Mouse (Mus musculus): ENCODE measurements around the gene Srgap3.

The Srgap3 gene

DNA sequence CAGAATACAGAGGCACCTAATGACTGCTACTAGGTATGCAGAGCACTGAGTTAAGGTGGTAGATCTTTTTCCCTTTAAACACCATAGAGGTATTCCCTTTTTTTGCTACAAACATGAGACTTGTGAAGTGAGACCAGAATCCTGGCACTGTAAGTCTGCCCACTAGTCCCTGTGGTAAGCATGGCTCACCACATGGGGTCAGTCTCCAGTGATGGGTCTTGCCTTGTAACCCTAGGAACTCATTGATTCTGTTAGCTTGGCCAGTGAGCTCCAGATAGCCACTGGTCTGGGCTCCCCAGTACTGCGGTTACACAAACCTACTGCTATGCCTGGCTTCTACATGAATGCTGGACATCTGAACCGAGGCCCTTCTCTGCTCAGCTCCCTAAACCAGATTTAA lies 204.8 kb downstream of the Srgap3 start:
- ChIA-PET POLR2A (interaction anchor here in 1 of 4 experiments (1.8 kb wide), 1 partner anchor 15 kb away, joined by 5 read pairs; no protein-coding TSS in a partner anchor), CTCF (interaction anchor here in 1 of 4 experiments (2.9 kb wide), 1 partner anchor 9 kb away, joined by 11 read pairs; no protein-coding TSS in a partner anchor)

DNA sequence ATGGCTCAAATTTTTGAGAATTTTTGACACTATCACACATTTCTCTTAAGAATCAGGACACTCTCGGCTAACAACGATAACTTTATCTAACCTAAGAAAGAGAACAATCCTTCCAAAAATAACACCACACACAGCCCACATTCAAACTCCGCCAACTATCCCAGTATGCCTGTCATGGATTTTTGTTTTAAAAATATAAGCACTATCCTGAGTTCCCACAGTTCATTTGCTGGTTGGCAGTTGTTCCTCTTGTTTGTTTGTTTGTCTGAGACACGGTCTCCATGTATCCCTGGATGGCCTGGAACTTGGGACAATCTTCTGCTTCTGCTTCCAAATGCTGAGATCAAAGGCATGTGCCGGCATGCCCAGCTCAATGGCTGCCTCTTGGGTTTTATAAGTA lies 205.3 kb downstream of the Srgap3 start:
- ChIA-PET CTCF (no interaction called here), POLR2A (no interaction called here)

DNA sequence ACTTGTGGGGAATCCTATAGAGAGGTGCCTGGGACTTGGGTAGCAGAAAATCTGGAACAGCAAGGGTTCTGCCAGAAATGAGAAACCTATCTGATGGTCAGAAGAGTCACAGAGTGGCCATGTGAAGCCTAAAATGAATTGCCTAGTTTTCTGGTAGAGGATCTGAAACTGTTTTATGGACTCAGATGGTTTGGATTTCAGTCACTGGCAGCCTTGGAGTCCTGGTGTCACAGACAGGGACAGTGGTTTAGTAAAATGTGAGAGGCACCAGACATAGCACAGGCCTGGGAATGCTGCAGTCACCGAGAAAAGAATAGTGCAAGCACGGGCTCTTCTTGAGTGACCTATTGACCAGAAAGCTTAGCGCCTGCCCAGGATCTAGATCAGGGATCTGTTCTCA lies 207.4 kb downstream of the Srgap3 start:
- CTCF ChIA-PET: interaction anchor here in 1 of 4 experiments (0.6 kb wide), 1 partner anchor 11 kb away, joined by 6 read pairs; no protein-coding TSS in a partner anchor
- POLR2A ChIA-PET: interaction anchor here in 1 of 4 experiments (0.6 to 1.4 kb wide), 2 partner anchors 17 to 594 kb away, joined by 3 to 4 read pairs; no protein-coding TSS in a partner anchor

DNA sequence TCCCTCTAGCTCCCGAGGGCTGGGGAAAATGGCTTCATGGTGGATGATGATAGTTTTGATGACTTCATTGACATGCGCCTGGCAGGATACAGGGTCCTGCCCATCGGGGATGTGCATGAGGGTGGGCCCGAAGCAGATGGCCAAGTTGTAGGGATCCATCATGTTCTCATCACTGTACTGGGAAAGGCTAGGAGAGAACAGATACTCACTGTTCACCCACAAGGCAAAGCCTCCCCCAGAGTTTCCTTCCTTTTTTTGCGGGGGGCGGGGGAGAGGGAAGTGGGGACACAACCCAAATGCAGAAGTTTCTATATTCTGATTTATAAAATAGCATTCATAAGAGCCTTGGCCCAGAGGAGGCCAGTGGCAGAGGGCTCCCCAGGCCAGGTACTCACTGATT lies 208.1 kb downstream of the Srgap3 start:
- ChIA-PET CTCF (no interaction called here), POLR2A (interaction anchor here in 1 of 4 experiments (1.4 kb wide), 1 partner anchor 18 kb away, joined by 3 read pairs; no protein-coding TSS in a partner anchor)

DNA sequence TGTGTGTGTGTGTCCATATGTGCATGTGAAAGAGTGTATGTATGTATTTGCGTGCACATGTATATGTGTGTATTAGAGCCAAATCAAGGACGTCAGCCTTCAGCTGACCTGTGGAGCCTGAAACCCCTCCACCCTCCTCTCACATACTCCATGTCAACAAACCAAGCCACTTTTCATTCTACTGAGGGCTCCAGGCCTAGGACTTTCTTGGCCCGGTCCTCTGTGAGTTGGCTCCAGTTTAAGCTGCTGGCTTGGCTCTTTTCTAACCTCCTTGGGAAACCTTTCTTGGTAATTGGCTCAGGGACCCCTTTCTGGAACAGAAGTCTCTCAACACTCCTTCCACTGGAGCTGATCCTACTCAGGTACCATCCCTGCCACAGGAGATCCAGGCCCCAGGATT lies 210.6 kb downstream of the Srgap3 start:
- ChIA-PET POLR2A (no interaction called here), CTCF (no interaction called here)

DNA sequence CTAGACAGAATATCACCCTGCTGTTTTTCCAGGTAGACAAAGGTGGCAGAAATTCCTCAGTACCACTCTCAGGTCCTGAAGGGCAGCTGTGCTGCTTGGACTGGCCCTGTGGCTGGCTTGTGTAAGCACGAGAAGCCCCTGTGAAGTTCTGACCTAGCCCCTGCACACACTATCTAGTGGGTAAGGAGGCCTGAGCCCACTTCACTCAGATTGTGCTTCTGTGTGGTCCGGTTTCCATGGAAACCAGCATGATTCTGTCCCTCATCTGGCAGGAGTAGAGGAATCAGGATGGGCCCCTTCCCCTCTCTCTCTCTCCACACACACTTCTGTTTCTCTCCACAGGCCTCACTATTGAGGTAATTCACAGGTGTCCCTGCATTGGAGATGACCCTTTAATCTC lies 212.0 kb downstream of the Srgap3 start:
- POLR2A ChIA-PET: no interaction called here

DNA sequence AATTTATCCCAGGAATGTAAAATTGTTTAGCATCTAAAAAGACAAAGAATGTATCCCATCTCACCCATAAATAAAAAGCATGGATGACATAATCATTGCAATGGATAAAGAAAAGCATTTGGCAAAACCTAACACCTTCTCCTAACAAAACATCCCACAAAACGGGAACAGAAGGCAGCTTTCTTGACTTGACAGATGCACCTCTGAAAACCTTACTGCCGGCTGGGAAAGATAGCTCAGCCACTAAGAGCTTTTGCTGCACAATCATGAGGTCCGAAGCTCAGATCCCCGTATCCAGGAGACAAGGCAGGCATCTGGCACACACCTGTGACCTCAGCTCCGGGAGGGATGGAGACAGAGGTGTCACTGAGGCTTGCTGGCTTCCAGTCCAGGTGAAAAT lies 213.1 kb downstream of the Srgap3 start:
- CTCF ChIA-PET: interaction anchor here in 1 of 4 experiments (2.2 kb wide), 1 partner anchor 9 kb away, joined by 11 read pairs; no protein-coding TSS in a partner anchor
- POLR2A ChIA-PET: no interaction called here

More for the DNA sequence above, 212.0 kb downstream of the Srgap3 start:
- CTCF ChIA-PET: no interaction called here

DNA sequence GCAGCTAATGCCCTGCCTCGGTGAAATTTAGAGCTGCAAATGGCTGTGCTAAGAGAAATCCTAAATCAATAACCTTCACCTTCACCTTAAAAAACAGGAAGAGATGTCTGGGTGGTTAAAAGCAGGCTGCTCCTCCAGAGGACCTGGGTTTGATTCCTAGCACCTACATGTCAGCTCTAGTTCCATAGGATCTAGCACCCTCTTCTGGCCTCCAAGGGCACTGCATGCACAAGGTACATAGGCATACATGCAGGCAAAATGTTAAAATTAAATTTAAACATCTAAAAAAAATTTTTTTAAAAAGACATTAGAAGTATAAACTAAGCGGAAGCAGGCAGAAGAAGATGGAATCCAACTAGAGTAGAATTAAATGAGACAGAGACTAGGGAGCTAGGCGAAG lies 214.6 kb downstream of the Srgap3 start:
- ChIA-PET POLR2A (interaction anchor here in 1 of 4 experiments (1.1 kb wide), 1 partner anchor 10 kb away, joined by 3 read pairs; no protein-coding TSS in a partner anchor), CTCF (interaction anchor here (0.6 to 2.2 kb wide), 17 partner anchors 9 to 291 kb away, joined by 3 to 23 read pairs (median 4); partner anchors contain the start of gene Rad18 (in 1 of the 4))

DNA sequence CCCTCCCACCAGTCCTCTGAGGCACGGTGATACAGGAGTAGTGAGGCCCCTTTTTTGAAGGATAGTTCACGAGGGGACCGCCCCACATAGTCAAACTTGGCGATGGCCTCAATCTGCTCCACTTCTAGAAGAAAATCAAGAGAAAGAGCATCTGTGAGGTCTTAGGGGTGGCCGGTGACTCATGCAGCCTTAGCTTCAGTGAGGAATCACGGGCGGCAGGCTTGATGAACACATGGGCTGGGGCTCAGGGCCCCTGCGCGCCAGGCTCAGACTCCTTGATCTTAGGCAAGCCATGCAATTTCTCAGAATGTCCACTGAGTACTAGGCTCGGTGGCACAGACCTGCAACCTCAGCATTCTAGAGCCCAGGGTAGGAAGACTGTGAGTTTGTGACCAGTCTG lies 215.7 kb downstream of the Srgap3 start:
- CTCF ChIA-PET: interaction anchor here in 2 of 4 experiments (0.7 to 1.6 kb wide), 2 partner anchors 31 to 92 kb away, joined by 3 to 4 read pairs; no protein-coding TSS in a partner anchor
- POLR2A ChIA-PET: interaction anchor here in 1 of 4 experiments (1.1 kb wide), 1 partner anchor 9 kb away, joined by 3 read pairs; no protein-coding TSS in a partner anchor

DNA sequence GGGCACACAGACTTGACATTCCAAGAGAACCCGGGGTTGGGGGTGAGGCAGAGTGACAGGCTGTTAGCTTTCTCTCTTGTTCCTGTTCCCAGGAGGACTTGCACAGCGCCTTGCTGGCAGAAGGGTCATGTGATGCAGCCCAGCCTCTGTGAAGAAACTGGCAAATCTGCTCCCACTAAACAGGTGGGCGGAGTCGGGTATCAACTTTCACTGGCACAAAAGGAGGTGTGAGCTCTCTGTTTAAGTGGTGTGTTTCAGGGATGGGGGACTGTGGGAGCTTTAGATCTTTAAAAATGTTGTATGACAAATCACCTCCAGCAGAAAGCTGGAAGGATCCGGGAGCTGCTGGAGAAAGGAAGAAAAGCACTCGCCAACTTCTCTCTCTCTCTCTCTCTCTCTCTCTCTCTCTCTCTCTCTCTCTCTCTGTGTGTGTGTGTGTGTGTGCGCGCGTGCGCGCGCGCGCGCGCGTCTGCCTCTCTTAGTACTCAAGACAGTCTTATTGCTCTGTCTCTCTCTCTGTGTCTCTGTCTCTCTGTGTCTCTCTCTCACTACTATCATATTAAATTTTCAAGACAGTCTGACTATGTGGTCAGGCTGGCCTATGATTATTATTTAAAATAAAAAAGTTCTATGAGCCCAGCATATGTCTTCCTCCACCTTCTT lies 218.2 kb downstream of the Srgap3 start:
- POLR2A ChIA-PET: interaction anchor here (0.5 to 2.4 kb wide), 22 partner anchors 20 to 1096 kb away, joined by 3 to 8 read pairs (median 3); partner anchors contain the start of gene Rad18 (in 2 of the 4)
- CTCF ChIA-PET: interaction anchor here (0.6 to 1.3 kb wide), 10 partner anchors 11 to 741 kb away, joined by 3 to 13 read pairs (median 4); no protein-coding TSS in a partner anchor

DNA sequence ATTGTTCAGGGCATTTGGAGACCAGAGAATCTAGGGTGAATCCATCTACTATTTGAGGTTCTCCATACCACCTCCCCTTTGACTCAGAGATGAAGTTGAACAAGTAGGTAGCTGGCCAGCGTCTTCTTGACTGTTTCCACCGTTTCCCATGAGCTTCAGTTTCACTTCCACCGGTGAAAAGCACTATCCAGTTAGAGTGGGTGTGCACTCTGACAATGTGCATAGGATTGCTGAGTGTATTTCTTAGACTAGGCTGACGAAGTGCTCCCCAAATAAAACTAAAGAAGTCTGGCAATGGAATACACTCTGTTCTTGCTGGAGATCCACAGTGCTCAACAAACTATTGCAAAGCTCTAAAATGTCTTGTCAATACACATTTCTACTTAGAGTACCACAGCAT lies 221.6 kb downstream of the Srgap3 start:
- ChIA-PET CTCF (no interaction called here), POLR2A (no interaction called here)

DNA sequence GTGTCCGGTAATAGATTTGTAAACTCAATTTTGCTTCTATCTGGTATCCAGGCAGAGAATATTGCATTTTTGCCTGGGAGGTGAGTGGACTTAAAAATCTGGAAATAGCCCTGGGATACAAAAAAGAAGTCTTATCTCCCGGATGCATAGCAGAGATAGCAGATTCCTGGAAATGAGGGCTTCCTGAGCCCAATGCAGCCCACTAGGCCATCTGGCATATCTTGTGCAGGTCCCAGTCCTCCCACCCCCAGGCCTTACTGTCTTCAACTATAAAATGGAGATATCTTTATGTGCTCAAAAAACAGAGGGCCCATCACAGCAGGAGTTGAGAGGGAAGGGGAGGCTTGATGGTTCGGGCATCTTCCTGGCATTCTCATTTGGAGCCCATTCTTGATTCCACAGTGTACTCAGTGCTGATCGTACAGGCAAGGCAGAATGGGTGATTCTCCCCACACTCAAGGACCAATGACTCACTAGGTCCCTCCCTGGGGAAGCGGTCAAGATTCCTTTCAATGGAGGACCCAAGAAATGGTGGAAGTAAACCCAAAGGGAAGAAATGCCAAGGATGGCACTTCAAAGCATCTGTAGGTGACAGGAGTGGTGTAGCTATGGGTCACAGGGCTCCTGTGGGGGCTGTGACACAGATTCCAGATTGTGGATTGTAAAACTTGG lies 226.5 kb downstream of the Srgap3 start:
- POLR2A ChIA-PET: no interaction called here

DNA sequence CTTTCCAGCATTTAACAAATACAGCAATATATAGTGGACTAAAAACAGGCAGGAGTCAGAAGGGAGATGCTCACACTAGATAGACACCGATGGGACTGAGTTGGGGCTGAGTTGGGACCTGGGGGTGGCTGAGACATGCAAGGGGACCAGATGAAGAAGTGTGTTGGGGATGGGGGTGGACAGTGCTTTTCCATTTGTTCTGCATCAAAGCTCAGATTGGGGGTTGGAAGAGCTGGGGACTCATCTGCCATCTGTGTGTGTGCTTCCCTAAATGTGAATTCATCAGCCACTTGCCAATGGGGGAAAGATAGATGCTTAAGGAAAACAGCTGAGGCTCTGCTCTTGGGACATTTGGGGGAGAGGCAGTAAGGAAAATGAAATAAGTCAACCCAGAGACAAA lies 227.1 kb downstream of the Srgap3 start:
- CTCF ChIA-PET: interaction anchor here in 1 of 4 experiments (1.3 kb wide), 1 partner anchor 20 kb away, joined by 3 read pairs; no protein-coding TSS in a partner anchor

More for the DNA sequence above, 226.5 kb downstream of the Srgap3 start:
- CTCF ChIA-PET: interaction anchor here in 1 of 4 experiments (1.3 kb wide), 1 partner anchor 20 kb away, joined by 3 read pairs; no protein-coding TSS in a partner anchor

DNA sequence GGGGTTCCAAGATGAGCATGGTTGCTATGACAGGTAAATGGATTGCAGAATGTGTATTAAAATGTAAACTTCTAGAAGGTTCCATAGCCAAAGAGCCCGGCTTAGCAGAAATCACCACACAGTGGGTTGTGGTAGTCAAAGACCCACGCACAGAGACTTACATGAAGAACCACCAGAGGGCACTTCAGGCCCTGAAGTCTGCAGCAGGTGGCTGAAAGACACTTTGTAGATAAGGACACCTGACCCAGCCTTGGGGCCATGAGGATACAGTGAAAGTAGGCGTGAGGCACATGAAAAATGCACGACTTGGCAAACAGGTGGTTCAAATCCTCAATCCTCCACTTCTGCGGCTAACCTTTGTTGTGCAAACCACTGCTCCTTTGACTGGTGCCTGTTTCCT lies 229.9 kb downstream of the Srgap3 start:
- CTCF ChIA-PET: interaction anchor here in 1 of 4 experiments (1.0 to 1.6 kb wide), 3 partner anchors 15 to 17 kb away, joined by 3 to 4 read pairs (median 3); no protein-coding TSS in a partner anchor
- POLR2A ChIA-PET: no interaction called here

More for the DNA sequence above, 227.1 kb downstream of the Srgap3 start:
- POLR2A ChIA-PET: no interaction called here

DNA sequence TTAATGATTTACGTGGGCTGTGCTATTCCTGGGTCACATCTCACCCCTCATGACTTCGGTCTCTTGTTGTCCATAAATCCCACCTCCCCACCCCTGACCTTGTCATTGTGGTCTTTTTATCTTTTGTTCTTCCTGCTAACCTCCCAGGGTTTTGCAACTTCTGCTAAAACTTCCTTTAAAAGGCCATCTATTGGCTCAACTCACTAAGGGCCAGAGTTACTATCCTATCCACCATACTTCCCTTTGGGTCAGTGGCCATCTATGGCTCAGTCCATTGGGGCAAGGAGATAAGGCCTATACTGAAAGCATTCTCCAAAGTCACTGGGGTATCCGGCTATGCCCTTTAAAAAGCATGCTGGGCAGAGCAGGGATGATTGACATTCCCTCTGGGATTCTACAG lies 233.1 kb downstream of the Srgap3 start:
- ChIA-PET POLR2A (interaction anchor here in 1 of 4 experiments (1.4 kb wide), 1 partner anchor 12 kb away, joined by 3 read pairs; no protein-coding TSS in a partner anchor), CTCF (interaction anchor here in 1 of 4 experiments (1.2 kb wide), 1 partner anchor 67 kb away, joined by 4 read pairs; no protein-coding TSS in a partner anchor)

DNA sequence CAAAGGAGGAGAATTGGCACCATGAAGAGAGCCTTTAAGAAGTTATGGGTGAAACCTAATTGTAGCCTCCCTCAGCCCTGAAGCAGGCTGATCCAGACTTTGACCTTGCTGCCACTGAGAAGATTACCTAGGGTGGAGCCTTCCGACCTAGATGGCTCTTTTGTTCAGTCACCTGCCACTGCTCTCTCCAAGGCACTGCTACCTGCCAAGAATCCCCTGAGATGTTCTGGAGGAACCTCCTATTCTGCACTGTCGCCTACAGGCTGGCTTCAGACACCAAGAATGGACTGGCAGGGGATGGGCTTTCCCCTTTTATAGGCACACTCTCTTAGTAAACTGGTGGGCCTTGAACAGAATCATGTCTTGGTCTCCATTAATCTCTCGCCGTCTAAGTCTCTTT lies 244.8 kb downstream of the Srgap3 start:
- ChIA-PET POLR2A (interaction anchor here in 1 of 4 experiments (3.2 kb wide), 1 partner anchor 374 kb away, joined by 12 read pairs; the partner anchor contains the start of gene Setd5), CTCF (interaction anchor here in 1 of 4 experiments (2.7 kb wide), 1 partner anchor 299 kb away, joined by 27 read pairs; no protein-coding TSS in a partner anchor)

DNA sequence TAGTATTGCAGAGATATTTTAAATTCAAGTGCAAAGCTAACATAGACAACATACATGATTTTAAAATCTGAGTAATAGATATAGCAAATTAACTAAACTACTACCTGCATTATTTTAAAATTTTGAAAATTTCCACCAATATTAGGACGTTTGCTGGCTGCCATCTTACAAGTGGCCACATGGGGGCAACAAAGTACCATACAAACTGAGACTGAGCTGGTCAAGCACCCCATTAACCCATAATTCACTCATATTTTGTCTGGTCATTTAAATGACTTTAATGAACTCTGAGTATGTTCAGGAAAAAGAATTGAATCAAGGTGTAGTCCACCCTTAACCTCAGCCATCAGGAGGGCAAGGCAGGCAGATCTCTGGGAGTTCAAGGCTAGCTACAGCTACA lies 246.7 kb downstream of the Srgap3 start:
- CTCF ChIA-PET: interaction anchor here (0.6 to 2.7 kb wide), 46 partner anchors 10 to 741 kb away, joined by 3 to 27 read pairs (median 4); partner anchors contain the start of gene Mtmr14 (in 1 of the 4)

DNA sequence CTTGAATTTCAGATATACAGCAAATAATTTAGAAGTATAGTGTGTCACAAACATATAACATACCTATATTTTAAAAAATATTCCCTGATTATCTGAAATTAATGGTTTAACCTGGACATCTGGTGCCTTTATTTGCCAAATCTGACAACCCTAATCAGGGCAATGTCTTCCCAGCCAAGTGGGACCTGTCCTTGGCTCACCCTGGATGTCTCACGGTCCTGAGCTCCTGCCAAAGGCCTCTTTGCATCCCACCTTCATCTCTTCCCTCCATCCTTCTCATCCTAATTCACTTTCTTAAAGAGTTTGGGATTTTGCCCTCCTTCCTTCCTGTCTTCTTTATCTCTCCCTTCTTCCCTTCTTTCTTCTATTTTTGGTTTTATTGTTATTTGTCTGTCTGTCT lies 248.0 kb downstream of the Srgap3 start:
- CTCF ChIA-PET: interaction anchor here in 3 of 4 experiments (0.6 to 1.8 kb wide), 6 partner anchors 34 to 339 kb away, joined by 3 to 9 read pairs (median 6); no protein-coding TSS in a partner anchor
- POLR2A ChIA-PET: interaction anchor here in 1 of 4 experiments (0.6 to 0.9 kb wide), 5 partner anchors 56 to 665 kb away, joined by 3 to 5 read pairs (median 3); partner anchors contain the start of gene Thumpd3

More for the DNA sequence above, 246.7 kb downstream of the Srgap3 start:
- POLR2A ChIA-PET: interaction anchor here in 3 of 4 experiments (0.5 to 3.2 kb wide), 13 partner anchors 10 to 386 kb away, joined by 3 to 12 read pairs (median 4); partner anchors contain the start of gene Setd5 (in 1 of the 3)
